Mouse (Mus musculus) brain, embryonic 14.5 days (tissue): ENCODE measurements around the gene Sgcb.

Source experiments
- CTCF ChIP-seq: fragments of 200-500 bp; IDR thresholded peaks from 2 replicates; pipeline ENCODE4 v1.5.1; 2012; ENCODE audit warnings: inconsistent platforms, mild to moderate bottlenecking, moderate library complexity, borderline replicate concordance; ENCODE audit not compliant: insufficient read depth, insufficient read length; ENCODE audit errors: extremely low read depth
- POLR2A ChIP-seq: fragments of 200-500 bp; IDR thresholded peaks from 2 replicates; pipeline ENCODE4 v1.6.1; 2012; ENCODE audit warnings: mild to moderate bottlenecking, inconsistent platforms, borderline replicate concordance; ENCODE audit not compliant: poor library complexity, insufficient read depth, insufficient read length, severe bottlenecking; ENCODE audit errors: extremely low read depth

DNA sequence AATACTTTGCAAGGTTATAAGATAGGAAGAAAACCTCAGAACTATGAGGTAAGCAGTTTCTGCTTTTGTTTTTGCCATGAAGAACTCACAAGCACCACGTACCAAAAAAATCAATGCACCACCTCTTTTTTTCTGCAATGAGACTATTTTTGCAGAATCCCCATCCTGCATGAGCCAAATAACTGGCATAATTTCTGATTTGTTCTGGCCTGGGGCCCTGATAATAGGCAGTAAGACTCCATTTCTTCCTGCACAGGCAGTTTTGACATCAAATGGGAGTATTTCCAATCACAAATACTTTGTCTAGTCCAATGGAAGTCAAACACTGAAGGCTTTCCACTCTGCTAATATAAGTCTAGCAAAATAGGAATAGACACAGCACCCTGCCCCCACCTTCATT lies 46.2 kb upstream of the Sgcb start:
- TF ChIP-seq POLR2A (no peak), CTCF (no peak)
